Mouse (Mus musculus): ENCODE measurements around the gene Rbm15b.

DNA sequence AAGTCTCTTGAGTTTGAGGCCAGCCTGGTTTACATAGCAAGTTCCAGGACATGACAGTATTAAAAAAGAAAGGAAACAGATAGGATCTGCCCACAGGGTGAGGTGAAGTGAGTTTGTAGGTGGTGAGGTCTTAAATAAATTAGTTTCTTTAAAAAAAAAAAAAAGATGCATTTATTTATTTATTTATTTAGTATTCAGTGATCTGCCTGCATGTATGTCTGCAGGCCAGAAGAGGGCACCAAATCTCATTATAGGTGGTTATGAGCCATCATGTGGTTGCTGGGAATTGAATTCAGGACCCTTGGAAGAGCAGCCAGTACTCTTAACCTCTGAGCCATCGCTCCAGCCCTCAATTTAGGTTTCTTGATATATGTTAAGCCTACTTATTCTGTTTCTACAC lies 46.7 kb downstream of the Rbm15b start:
- TF ChIP-seq GATA1 (IDR thresholded peaks at IDR 0.05; ENCODE audit: borderline replicate concordance, low read length) = no peak
- no peak for TF ChIP-seq CTCF (IDR thresholded peaks at IDR 0.05; ENCODE audit: low read depth, low read length)

Data from G1E (cell line).